Mouse (Mus musculus): Measurements from ENCODE around the gene A430078G23Rik.

A430078G23Rik gene

GRCm38 (mm10) chr8:3416846-3417245, 63.6 kb downstream of the A430078G23Rik start:
- ChIA-PET POLR2A (interaction anchor here in 3 of 4 experiments (2.1 to 12.8 kb wide), 3 partner anchors 18 to 22 kb away, joined by 15 to 204 read pairs (median 116); partner anchors contain the start of gene Arhgef18 (in 2 of the 3)), CTCF (interaction anchor here in 1 of 4 experiments (0.7 kb wide), 1 partner anchor 63 kb away, joined by 3 read pairs; the partner anchor contains the start of gene A430078G23Rik)

- POLR2A ChIA-PET: interaction anchor here in 3 of 4 experiments (0.7 to 12.8 kb wide), 12 partner anchors 15 to 162 kb away, joined by 3 to 204 read pairs (median 4); partner anchors contain the start of genes Arhgef18 (in 3 of the 3), A430078G23Rik (in 1 of the 3) and Mcoln1 (in 1 of the 3)
- CTCF ChIA-PET: interaction anchor here in 2 of 4 experiments (0.8 to 3.1 kb wide), 3 partner anchors 22 to 30 kb away, joined by 3 to 12 read pairs (median 8); no protein-coding TSS in a partner anchor
Observed at GRCm38 (mm10) chr8:3417455-3417854, 64.2 kb downstream of the A430078G23Rik start.

- ChIA-PET POLR2A (interaction anchor here in 3 of 4 experiments (0.6 to 12.8 kb wide), 18 partner anchors 9 to 162 kb away, joined by 3 to 204 read pairs (median 4); partner anchors contain the start of genes Arhgef18 (in 3 of the 3), A430078G23Rik (in 1 of the 3) and Mcoln1 (in 1 of the 3)), CTCF (interaction anchor here in 3 of 4 experiments (0.7 to 3.1 kb wide), 4 partner anchors 20 to 31 kb away, joined by 3 to 12 read pairs (median 6); no protein-coding TSS in a partner anchor)
Observed at GRCm38 (mm10) chr8:3418101-3418500, 64.9 kb downstream of the A430078G23Rik start.

- POLR2A ChIA-PET: interaction anchor here (0.6 to 12.8 kb wide), 15 partner anchors 8 to 787 kb away, joined by 3 to 204 read pairs (median 6); partner anchors contain the start of gene Arhgef18 (in 3 of the 4)
- CTCF ChIA-PET: interaction anchor here in 2 of 4 experiments (0.9 to 3.1 kb wide), 2 partner anchors 19 to 33 kb away, joined by 3 to 8 read pairs; no protein-coding TSS in a partner anchor
Observed at GRCm38 (mm10) chr8:3420105-3420706, 67.0 kb downstream of the A430078G23Rik start.

GRCm38 (mm10) chr8:3421507-3421906, 68.3 kb downstream of the A430078G23Rik start:
- POLR2A ChIA-PET: interaction anchor here in 3 of 4 experiments (0.6 to 12.8 kb wide), 20 partner anchors 9 to 79 kb away, joined by 3 to 204 read pairs (median 4); partner anchors contain the start of genes Arhgef18 (in 2 of the 3), A430078G23Rik (in 1 of the 3) and Mcoln1 (in 1 of the 3)
- CTCF ChIA-PET: interaction anchor here in 3 of 4 experiments (0.6 to 1.0 kb wide), 3 partner anchors 34 to 573 kb away, joined by 3 to 4 read pairs (median 3); no protein-coding TSS in a partner anchor

GRCm38 (mm10) chr8:3425217-3425616, 72.0 kb downstream of the A430078G23Rik start:
- ChIA-PET CTCF (interaction anchor here in 1 of 4 experiments (0.7 to 1.7 kb wide), 3 partner anchors 14 to 37 kb away, joined by 3 to 5 read pairs (median 4); no protein-coding TSS in a partner anchor), POLR2A (interaction anchor here in 3 of 4 experiments (0.6 to 12.8 kb wide), 18 partner anchors 8 to 173 kb away, joined by 3 to 204 read pairs (median 10); partner anchors contain the start of genes Arhgef18 (in 3 of the 3) and A430078G23Rik (in 1 of the 3))

GRCm38 (mm10) chr8:3426211-3426610, 73.0 kb downstream of the A430078G23Rik start:
- POLR2A ChIA-PET: interaction anchor here (0.5 to 12.8 kb wide), 19 partner anchors 8 to 249 kb away, joined by 3 to 204 read pairs (median 5); partner anchors contain the start of genes Arhgef18 (in 2 of the 4) and A430078G23Rik (in 1 of the 4)
- CTCF ChIA-PET: interaction anchor here in 3 of 4 experiments (1.1 to 1.7 kb wide), 3 partner anchors 13 to 24 kb away, joined by 3 to 8 read pairs (median 4); no protein-coding TSS in a partner anchor

- ChIA-PET CTCF (no interaction called here), POLR2A (interaction anchor here in 1 of 4 experiments (3.3 to 12.8 kb wide), 2 partner anchors 10 to 29 kb away, joined by 18 to 204 read pairs; partner anchors contain the start of gene Arhgef18)
Observed at GRCm38 (mm10) chr8:3428426-3428825, 75.2 kb downstream of the A430078G23Rik start.

GRCm38 (mm10) chr8:3429966-3430365, 76.8 kb downstream of the A430078G23Rik start:
- CTCF ChIA-PET: no interaction called here
- POLR2A ChIA-PET: interaction anchor here in 2 of 4 experiments (0.8 to 1.0 kb wide), 2 partner anchors 9 to 42 kb away, joined by 3 to 6 read pairs; no protein-coding TSS in a partner anchor

- ChIA-PET CTCF (interaction anchor here in 1 of 4 experiments (0.7 kb wide), 1 partner anchor 43 kb away, joined by 4 read pairs; no protein-coding TSS in a partner anchor), POLR2A (interaction anchor here in 3 of 4 experiments (0.7 to 1.9 kb wide), 5 partner anchors 11 to 46 kb away, joined by 3 to 13 read pairs (median 5); no protein-coding TSS in a partner anchor)
Observed at GRCm38 (mm10) chr8:3431113-3431512, 77.9 kb downstream of the A430078G23Rik start.

GRCm38 (mm10) chr8:3436492-3436891, 83.3 kb downstream of the A430078G23Rik start:
- CTCF ChIA-PET: interaction anchor here in 2 of 4 experiments (0.8 to 1.5 kb wide), 6 partner anchors 10 to 236 kb away, joined by 3 to 6 read pairs (median 3); partner anchors contain the start of gene Fcor (in 1 of the 2)
- POLR2A ChIA-PET: interaction anchor here in 2 of 4 experiments (0.6 to 6.5 kb wide), 9 partner anchors 10 to 82 kb away, joined by 3 to 32 read pairs (median 3); partner anchors contain the start of gene Arhgef18 (in 1 of the 2)

- CTCF ChIA-PET: interaction anchor here (0.6 to 4.2 kb wide), 49 partner anchors 9 to 866 kb away, joined by 3 to 37 read pairs (median 4); partner anchors contain the start of genes Pex11g (in 1 of the 4) and Trappc5 (in 1 of the 4)
Observed at GRCm38 (mm10) chr8:3439510-3439909, 86.3 kb downstream of the A430078G23Rik start.

More at GRCm38 (mm10) chr8:3439510-3439909, 86.3 kb downstream of the A430078G23Rik start:
- POLR2A ChIA-PET: interaction anchor here in 3 of 4 experiments (0.5 to 6.5 kb wide), 20 partner anchors 9 to 158 kb away, joined by 3 to 32 read pairs (median 3); no protein-coding TSS in a partner anchor

All from embryonic stem cell, embryonic (primary cell).